9 mouse cellular contexts compared by ENCODE assay signal in genomic region chr1:191185761-191186385, GRCm38 (mm10). TPM values are rescaled to one million over a fixed set of nuclear protein-coding genes. Genes with fewer than 3 reads are reported as not detected.
DNase-seq lines count a peak whose midpoint lies in the region; ATAC-seq lines count a peak whose summit lies in the region.
"Had no signal": no experiment of that assay in that cellular context is flagged by ENCODE, and none has a peak within 500 bp of the region (broad histone marks: within the 10 kb centered on the region; RNA-seq: fewer than 3 reads in every experiment).

No protein-coding gene starts in this region.

- peak overlapping the region; percentile 92 for H3K4me2 ChIP-seq in heart, embryonic 13.5 days
- peak overlapping the region; percentile 91 for H3K4me2 ChIP-seq in midbrain, embryonic 14.5 days (ENCODE audit: low read length)

- 2% methylated on average over 16 of the region's 16 CpGs for whole genome bisulfite sequencing in heart, embryonic 13.5 days
- WGBS in midbrain, embryonic 14.5 days: under 1% methylated on average over 16 of the region's 16 CpGs

- no peaks in the 10 kb centered on the region for H3K9me3 ChIP-seq in heart, embryonic 13.5 days
- no peaks in the 10 kb centered on the region for H3K9me3 ChIP-seq in midbrain, embryonic 14.5 days (ENCODE audit: control insufficient read depth, low read length)

- H3K9ac ChIP-seq in heart, embryonic 13.5 days: peak overlapping the region; percentile 82
- H3K9ac ChIP-seq in midbrain, embryonic 14.5 days (replicated peaks; ENCODE audit: low read length): no peak overlapping the region

- peak overlapping the region; percentile 67 for H3K4me3 ChIP-seq in heart, embryonic 13.5 days
- H3K4me3 ChIP-seq in midbrain, embryonic 14.5 days (replicated peaks; ENCODE audit: low read depth, low read length): peak overlapping the region; percentile 51

- peaks cover 40% of the 10 kb centered on the region for H3K4me1 ChIP-seq in heart, embryonic 13.5 days
- peaks cover 34% of the 10 kb centered on the region for H3K4me1 ChIP-seq in midbrain, embryonic 14.5 days (ENCODE audit: control insufficient read depth, insufficient read depth, low read length)

- intact Hi-C loops in left cerebral cortex, postnatal 4 days (cut with DNase I): no loop called here

- no peak for ATAC-seq in heart, embryonic 13.5 days (ENCODE audit: extremely low read depth, insufficient number of reproducible peaks, low FRiP score, low TSS enrichment)
- ATAC-seq in midbrain, embryonic 14.5 days (ENCODE audit: low FRiP score, low TSS enrichment): no peak

- no peaks in the 10 kb centered on the region for H3K36me3 ChIP-seq in heart, embryonic 13.5 days
- no peaks in the 10 kb centered on the region for H3K36me3 ChIP-seq in midbrain, embryonic 14.5 days (ENCODE audit: control insufficient read depth, insufficient read depth, low read length)

- peak; percentile 39 to 47 for DNase-seq in urinary bladder, adult 18-20 months (ENCODE audit: low spot score in 2 of 2)
- no peak for DNase-seq in urinary bladder, postnatal 10 days (ENCODE audit: low spot score)
- DNase-seq in kidney, postnatal 4 days: peak; percentile 23 to 47
- DNase-seq in midbrain, embryonic 14.5 days: peak; percentile 47
- DNase-seq in cerebellum, adult 9-10 months: no peak
- DNase-seq in cerebellum, adult 11-12 months: no peak
- DNase-seq in left cerebral cortex, postnatal 4 days: no peak

- H3K27ac ChIP-seq in heart, embryonic 13.5 days (replicated peaks): peak overlapping the region; percentile 53
- no peak overlapping the region for H3K27ac ChIP-seq in midbrain, embryonic 14.5 days (replicated peaks; ENCODE audit: low read depth, low read length)

- peaks cover 46% of the 10 kb centered on the region for H3K27me3 ChIP-seq in heart, embryonic 13.5 days (replicated peaks)
- peaks cover 58% of the 10 kb centered on the region for H3K27me3 ChIP-seq in midbrain, embryonic 14.5 days (ENCODE audit: control insufficient read depth, insufficient read depth, low read length)

RNA-seq across cellular contexts. Expression of gene Fam71a, which starts 21.3 kb away (rescaled TPM):
- not detected in 2 replicates for polyA plus RNA-seq in heart, embryonic 13.5 days (2015; fragmentation: Nextera tagmentation; extraction: Ambion mirVana)
- not detected in 2 replicates for polyA plus RNA-seq in midbrain, embryonic 14.5 days (2014; fragmentation: Nextera tagmentation; extraction: Ambion mirVana)
- total RNA-seq in left cerebral cortex, postnatal 4 days (2021): not detected
- total RNA-seq: liver, adult 2 months had no signal
- polyA plus RNA-seq: liver, adult 2 months had no signal

RNA-seq across cellular contexts. Expression of gene Atf3, which starts 32.0 kb away (rescaled TPM):
- polyA plus RNA-seq in heart, embryonic 13.5 days (2015; fragmentation: Nextera tagmentation; extraction: Ambion mirVana): 14.0 and 15.2 TPM in 2 replicates
- polyA plus RNA-seq in midbrain, embryonic 14.5 days (2014; fragmentation: Nextera tagmentation; extraction: Ambion mirVana): 0.70 and 1.8 TPM in 2 replicates
- under 1 TPM; 0.58 to 0.99 TPM for total RNA-seq in left cerebral cortex, postnatal 4 days (2021)

Comparison
In these comparisons a context has a peak if more than half of its experiments do, and no peak if none do; other contexts are left out.
1. DNase-seq: peak in urinary bladder, adult 18-20 months (2 of 2), kidney, postnatal 4 days (2 of 2) and midbrain, embryonic 14.5 days (single experiment); none in urinary bladder, postnatal 10 days (single experiment), cerebellum, adult 9-10 months (single experiment), cerebellum, adult 11-12 months (single experiment) and left cerebral cortex, postnatal 4 days (single experiment).